Comparison of ENCODE assay signal across 9 mouse cellular contexts in genomic region chr15:91781172-91781571, GRCm38 (mm10). TPM values are rescaled to one million over a fixed set of nuclear protein-coding genes. Genes with fewer than 3 reads are reported as not detected.
DNase-seq lines count a peak whose midpoint lies in the region; ATAC-seq lines count a peak whose summit lies in the region.
"Had no signal": no experiment of that assay in that cellular context is flagged by ENCODE, and none has a peak within 500 bp of the region (broad histone marks: within the 10 kb centered on the region; RNA-seq: fewer than 3 reads in every experiment).

No protein-coding gene starts in this region.

- peak; percentile 89 for ATAC-seq in common myeloid progenitor, adult 5-6 weeks (replicated peaks; ENCODE audit: low read depth, poor library complexity, severe bottlenecking)

- DNase-seq in adrenal gland, adult 18-20 months (ENCODE audit: low spot score in 2 of 2): peak; percentile 27 to 28
- no peak for DNase-seq in adrenal gland, adult 8-10 months
- DNase-seq in ovary, postnatal 14 days (ENCODE audit: low spot score): peak; percentile 19
- no peak for DNase-seq in ovary, adult 18-20 months (ENCODE audit: low spot score)
- DNase-seq in kidney, postnatal 10 days: peak; percentile 58
- DNase-seq in lung, adult 18-20 months: peak; percentile 12 to 23
- peak; percentile 11 for DNase-seq in skeletal muscle tissue, adult 2 months (ENCODE audit: low read depth, low spot score)

RNA-seq across cellular contexts. Expression of gene Smgc, which starts 56.9 kb away (rescaled TPM):
- total RNA-seq in adrenal gland, adult 18-20 months (2021): not detected
- not detected for total RNA-seq in adrenal gland, adult 8-10 months (2022)
- total RNA-seq in common myeloid progenitor, adult 5-6 weeks (2017): not detected in 2 replicates
- total RNA-seq: CH12.LX had no signal

Comparison
In these comparisons a context has a peak if more than half of its experiments do, and no peak if none do; other contexts are left out.
1. DNase-seq: peak in adrenal gland, adult 18-20 months (2 of 2), ovary, postnatal 14 days (single experiment), kidney, postnatal 10 days (single experiment), lung, adult 18-20 months (2 of 2) and skeletal muscle tissue, adult 2 months (single experiment); none in adrenal gland, adult 8-10 months (single experiment) and ovary, adult 18-20 months (single experiment).